Mouse (Mus musculus) small intestine, adult 2 months (tissue): Measurements from ENCODE around the gene Hace1.

Experiments
- CTCF ChIP-seq: fragments of 200-500 bp; IDR thresholded peaks from 2 replicates; pipeline ENCODE4 v1.5.1; 2012; ENCODE audit warnings: low read depth, mild to moderate bottlenecking, control low read depth, inconsistent platforms, low read length, moderate library complexity, mixed read lengths; ENCODE audit not compliant: insufficient replicate concordance, insufficient read length; ENCODE audit errors: extremely low read depth
- POLR2A ChIP-seq: fragments of 200-500 bp; IDR thresholded peaks from 2 replicates; pipeline ENCODE4 v1.6.1; 2012; ENCODE audit warnings: low read depth, mild to moderate bottlenecking, control low read depth, inconsistent platforms, low read length, moderate library complexity

DNA sequence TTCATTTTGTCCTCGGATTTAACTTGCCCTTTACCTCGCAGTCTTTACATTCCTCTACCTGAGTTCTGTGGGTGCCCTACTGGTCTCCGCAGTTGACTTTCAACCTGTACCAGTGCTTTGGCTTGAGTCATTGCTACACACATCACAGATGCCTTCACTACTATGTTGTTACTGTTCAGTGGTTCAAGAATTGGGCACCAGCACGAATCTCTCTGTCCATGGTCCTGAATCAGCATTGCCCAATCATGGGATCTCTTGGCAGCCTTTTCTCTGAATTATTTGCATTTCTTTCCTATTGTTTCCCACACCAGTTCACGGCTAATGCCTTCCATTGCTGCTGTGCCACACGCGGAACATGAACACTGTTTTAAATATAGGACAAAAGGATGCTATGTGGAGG, 30.8 kb upstream of the Hace1 start:
- TF ChIP-seq CTCF (no peak), POLR2A (no peak)
